Mouse (Mus musculus) monocyte, adult 2 months (primary cell): ENCODE results near the gene Dnajb8.

Experiments used
- DNase-seq, 2 experiments: peaks; one replicate each; pipeline ENCODE4 v3.0.0; 2022; ENCODE audit warnings: low spot score in 2 of 2, low read depth in 1 of 2

The Dnajb8 gene

GRCm38 (mm10) chr6:88199001-88199717, 22.9 kb upstream of the Dnajb8 start:
- no peak for DNase-seq

DNA sequence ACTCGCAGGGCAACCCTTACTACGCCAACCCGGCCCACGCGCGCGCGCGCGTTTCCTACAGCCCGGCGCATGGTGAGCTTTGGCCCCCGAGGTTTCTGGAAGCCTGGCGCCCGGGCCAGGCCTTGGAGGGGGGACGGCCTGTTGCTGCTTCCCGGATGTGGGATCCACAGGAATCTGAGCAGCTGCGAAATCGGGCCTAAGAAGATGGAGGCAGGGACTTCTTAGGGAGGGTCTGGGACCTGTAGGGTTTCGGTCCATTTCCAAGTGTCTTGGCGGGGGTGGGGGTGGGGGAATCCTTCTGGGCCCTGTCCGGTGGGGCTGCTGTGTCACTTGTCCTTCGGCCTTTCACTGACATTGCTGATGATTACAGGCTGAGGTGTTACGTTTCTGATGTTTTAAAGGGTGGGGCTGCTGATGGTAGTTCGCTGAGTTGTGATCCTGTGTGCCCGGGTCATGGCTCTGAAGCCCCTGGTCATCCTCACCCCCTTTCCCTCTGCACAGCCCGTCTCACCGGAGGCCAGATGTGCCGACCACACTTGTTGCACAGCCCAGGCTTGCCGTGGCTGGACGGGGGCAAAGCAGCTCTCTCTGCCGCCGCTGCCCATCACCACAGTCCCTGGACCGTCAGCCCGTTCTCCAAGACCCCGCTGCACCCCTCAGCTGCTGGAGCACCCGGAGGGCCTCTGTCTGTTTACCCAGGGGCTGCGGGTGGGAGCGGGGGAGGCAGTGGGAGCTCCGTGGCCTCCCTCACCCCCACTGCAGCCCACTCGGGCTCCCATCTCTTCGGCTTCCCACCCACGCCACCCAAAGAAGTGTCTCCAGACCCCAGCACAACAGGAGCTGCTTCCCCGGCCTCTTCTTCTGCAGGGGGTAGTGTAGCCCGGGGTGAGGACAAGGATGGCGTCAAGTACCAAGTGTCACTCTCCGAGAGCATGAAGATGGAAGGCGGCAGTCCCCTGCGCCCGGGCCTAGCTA, 22.1 kb upstream of the Dnajb8 start:
- no peak for DNase-seq

- no peak for DNase-seq
Measured at GRCm38 (mm10) chr6:88200693-88201609, 21.1 kb upstream of the Dnajb8 start.

DNA sequence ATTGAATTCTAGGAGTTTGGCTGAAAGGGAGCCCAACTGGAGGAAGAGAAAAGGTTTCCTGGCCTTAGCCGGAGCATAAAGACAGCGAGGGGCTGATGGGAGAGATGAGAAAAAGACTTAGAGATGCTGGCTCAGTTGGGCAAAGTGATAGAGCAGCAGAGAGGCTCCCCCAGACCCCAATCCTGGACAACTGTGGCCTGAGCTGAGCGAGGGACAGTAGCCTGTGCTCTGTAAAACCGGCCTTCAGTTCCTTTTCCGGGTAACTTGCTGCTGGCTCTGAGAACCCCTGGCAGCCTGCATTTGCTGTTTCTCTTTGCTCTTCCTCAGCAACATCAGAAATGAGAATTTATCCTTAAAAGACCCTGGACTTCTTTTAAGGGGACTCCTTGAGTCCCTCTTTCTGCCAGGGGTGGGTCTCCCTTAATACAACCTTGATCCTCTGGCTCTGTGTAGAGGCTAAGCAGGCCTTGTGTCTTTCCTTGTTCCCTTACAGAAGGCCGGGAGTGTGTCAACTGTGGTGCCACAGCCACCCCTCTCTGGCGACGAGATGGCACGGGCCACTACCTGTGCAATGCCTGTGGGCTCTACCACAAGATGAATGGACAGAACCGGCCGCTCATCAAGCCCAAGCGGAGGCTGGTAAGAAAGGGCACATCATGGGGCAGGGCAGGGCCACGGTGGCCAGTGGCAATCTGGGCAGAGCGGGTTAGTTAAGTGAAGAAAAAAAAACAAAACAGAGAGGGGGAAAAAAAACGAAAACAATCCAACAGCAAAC, 20.0 kb upstream of the Dnajb8 start:
- no peak for DNase-seq

- no peak for DNase-seq
Measured at GRCm38 (mm10) chr6:88202921-88203690, 19.0 kb upstream of the Dnajb8 start.

DNA sequence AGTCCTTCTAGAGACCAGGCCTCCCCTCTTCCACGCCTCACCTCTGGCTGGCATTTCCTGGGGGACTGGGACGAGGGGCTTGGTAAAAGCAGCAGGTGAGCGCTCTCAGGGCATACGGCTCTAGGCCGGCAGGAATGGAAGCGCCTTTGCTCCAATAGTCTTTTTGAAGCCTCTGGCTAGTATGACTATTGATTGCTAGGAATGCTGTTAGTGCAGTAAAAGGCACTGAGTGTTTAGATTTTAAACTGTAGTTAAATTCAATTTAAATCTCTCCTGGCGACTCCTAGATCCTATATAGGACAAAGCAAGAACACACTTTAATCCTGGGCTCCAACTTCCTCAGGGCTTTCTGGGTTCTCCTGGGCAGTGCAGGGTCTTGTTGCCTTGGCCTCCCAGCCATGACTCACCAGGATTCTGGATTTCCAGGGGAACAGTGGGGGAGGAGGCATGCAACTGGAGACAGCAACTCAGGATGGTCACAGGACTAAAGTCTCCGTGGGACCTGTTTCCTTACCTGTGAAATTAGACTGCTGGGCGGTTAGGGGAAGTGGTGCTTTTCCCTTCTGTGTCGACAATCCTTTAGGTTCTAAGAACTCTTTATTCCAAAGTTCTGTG, 18.2 kb upstream of the Dnajb8 start:
- DNase-seq = no peak

DNA sequence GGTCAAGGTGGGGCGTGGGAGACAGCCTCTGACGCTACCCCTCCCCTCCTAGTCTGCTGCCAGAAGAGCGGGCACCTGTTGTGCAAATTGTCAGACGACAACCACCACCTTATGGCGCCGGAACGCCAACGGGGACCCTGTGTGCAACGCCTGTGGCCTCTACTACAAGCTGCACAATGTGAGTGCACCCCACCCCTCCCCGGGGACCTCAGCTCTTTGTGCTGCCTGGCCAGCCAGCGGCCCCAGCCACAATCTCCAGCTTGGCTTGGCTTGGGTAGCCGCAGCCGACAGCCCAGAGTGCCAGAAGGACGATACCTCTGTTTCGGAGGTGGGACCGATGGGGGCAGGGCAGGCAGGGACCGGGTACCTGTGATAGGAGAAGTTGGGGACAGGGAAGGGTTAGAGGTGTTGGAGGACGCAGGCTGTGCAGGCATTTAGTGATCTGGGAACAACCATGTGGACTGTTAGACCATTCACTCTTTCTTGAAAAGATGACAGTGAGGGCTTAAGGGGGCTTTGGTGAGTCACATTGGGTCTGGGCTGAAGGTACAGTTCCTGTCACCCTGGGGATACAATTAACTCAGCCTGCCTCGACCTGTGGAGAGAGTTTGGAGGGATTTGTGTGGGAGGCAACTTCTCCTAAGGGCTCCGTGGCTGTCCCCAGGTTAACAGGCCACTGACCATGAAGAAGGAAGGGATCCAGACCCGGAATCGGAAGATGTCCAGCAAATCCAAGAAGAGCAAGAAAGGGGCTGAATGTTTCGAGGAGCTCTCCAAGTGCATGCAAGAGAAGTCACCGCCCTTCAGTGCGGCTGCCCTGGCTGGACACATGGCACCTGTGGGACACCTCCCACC, 17.3 kb upstream of the Dnajb8 start:
- DNase-seq = no peak

DNA sequence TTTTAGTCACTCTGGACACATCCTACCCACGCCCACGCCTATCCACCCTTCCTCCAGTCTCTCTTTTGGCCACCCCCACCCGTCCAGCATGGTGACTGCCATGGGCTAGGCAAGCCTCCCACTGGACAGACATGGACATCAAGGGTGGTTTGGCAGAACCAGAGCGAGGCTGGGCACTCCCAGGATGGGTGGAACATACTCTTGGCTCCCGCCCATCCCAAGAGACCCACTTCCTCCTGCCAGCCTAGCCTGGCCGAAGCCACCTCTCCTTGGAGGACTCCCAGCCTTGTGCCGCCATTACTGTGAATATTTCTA, 16.7 kb upstream of the Dnajb8 start:
- DNase-seq = no peak

DNA sequence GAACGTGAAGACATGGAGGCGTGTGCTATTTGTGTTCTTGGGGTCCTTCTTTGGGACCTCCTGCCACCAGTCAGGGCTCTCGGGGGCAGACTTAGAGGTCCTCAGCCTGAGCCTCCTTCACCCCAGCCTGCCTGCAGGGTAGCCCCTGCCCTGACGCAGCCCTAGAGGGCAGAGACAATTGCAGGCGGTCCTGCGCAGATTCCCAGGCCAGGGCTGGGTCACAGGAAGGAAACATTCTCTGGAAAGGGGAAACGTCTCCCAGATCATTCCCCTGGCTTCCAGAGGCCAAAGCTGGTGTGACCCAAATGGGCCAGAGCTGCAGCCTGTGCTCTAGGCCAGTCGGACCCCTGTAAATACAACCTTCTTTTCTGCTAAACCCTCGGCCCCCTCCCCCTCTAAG, 16.1 kb upstream of the Dnajb8 start:
- DNase-seq = no peak

GRCm38 (mm10) chr6:88206566-88206965, 15.5 kb upstream of the Dnajb8 start:
- DNase-seq = no peak

DNA sequence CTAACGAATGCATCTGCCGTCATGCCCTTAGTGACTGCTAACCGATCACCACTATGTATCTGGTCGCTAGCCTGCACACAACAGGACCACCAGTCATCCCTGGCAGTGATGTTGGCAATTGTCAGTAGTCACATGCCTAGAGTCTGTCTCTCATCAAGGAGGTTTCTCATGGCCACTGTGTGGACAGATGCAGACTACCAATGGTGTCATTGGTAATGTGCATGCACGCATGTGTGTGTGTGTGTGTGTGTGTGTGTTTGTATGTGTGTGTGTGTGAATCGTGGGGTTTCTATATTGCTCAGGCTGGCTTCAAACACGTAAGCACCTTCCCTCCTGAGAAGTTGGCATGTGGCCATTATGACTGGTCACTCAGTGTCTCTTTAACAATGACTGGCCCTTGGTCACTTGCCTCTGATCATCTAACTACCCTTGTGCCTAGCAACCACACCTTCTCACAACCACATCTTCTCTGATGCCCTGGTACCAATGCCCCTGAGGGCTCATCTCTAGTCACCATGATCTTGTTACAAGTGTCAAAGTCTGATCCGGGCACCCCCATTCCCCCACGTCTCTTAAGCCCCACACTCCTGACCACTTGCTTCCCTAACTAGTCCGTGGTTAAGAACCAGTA, 14.6 kb upstream of the Dnajb8 start:
- no peak for DNase-seq

DNA sequence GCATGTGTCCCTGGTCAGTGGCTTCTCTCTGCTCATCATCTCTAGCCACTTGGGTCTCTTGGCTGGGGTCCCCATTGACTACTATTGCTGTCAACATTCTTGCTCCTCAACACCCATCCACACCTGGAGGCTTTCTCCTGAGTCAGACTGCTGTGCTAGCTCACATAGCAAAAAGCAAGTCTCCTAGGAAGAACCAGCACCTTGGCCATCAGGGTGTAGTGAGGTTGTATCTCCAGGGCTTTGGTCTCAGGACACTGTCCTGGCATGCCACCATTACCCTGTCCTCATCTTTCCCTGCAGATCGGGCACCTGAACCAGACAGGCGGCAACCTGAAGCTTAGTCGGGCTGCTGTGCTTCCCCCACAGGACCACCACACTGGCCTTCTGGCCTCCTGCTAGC, 13.7 kb upstream of the Dnajb8 start:
- no peak for DNase-seq

DNA sequence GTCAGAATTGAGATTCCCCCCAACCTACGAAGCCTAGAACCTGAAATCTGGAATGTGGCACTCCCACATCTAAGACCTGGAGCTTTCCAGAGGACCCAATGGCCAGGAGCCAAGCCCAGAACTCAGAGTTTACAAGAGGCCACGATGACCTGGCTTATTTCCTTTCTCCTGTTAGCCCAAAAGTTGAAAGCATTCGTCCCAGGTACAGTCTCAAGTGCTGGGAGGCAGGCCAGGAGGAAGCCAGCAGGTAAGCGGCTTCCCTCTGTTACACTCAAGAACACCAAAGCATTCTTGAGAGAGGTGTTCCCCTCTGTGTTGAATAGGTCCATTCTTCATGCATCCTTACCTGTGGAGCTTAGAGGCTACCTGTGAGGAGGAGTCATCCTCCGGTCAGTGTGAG, 12.6 kb upstream of the Dnajb8 start:
- no peak for DNase-seq

GRCm38 (mm10) chr6:88210182-88210581, 11.9 kb upstream of the Dnajb8 start:
- DNase-seq = no peak

- no peak for DNase-seq
Measured at GRCm38 (mm10) chr6:88215797-88216196, 6.3 kb upstream of the Dnajb8 start.

GRCm38 (mm10) chr6:88216199-88216598, 5.9 kb upstream of the Dnajb8 start:
- DNase-seq = no peak

- no peak for DNase-seq
Measured at GRCm38 (mm10) chr6:88219094-88219493, 3.0 kb upstream of the Dnajb8 start.

- DNase-seq = no peak
Measured at GRCm38 (mm10) chr6:88226570-88226994, 4.5 kb downstream of the Dnajb8 start.
